In genomic region chr9:69457747-69458625, GRCm38 (mm10) we compare ENCODE assay signal across 8 mouse cellular contexts. TPM values are rescaled to one million over a fixed set of nuclear protein-coding genes. Genes with fewer than 3 reads are reported as not detected.
DNase-seq lines count a peak whose midpoint lies in the region; ATAC-seq and TF ChIP-seq lines count a peak whose summit lies in the region.

No protein-coding gene starts in this region.

- no peak for TF ChIP-seq EP300 in liver, postnatal 0 days (IDR thresholded peaks at IDR 0.05; ENCODE audit: low read depth)

- peak overlapping the region; percentile 54 for H3ac ChIP-seq in C2C12 (ENCODE audit: control insufficient read depth, insufficient read length, low read depth)

- peak overlapping the region; percentile 20; the same call in 1 of the 2 replicates for H3K9ac ChIP-seq in intestine, embryonic 16.5 days (ENCODE audit: low read depth, low read length)
- no peak overlapping the region for H3K9ac ChIP-seq in liver, postnatal 0 days (replicated peaks)
- no peak overlapping the region for H3K9ac ChIP-seq in stomach, embryonic 15.5 days

- peak; percentile 65 for ATAC-seq in intestine, embryonic 16.5 days
- ATAC-seq in liver, postnatal 0 days, result peak; percentile 45
- peak; percentile 11; the same call in 1 of the 2 replicates for ATAC-seq in stomach, embryonic 15.5 days (ENCODE audit: insufficient read depth, low FRiP score, low read depth)

- peaks cover 56% of the 10 kb centered on the region for H3K4me1 ChIP-seq in intestine, embryonic 16.5 days (ENCODE audit: control insufficient read depth, insufficient read depth, low read length)
- peaks cover 53% of the 10 kb centered on the region for H3K4me1 ChIP-seq in liver, postnatal 0 days (ENCODE audit: insufficient read depth)
- peaks cover 55% of the 10 kb centered on the region for H3K4me1 ChIP-seq in stomach, embryonic 15.5 days

- peaks cover 56% of the 10 kb centered on the region for H3K36me3 ChIP-seq in C2C12 (ENCODE audit: control insufficient read depth, insufficient read depth)
- H3K36me3 ChIP-seq in intestine, embryonic 16.5 days (ENCODE audit: control insufficient read depth, insufficient read depth, low read length), result 0 out of 2 replicates have a peak, but pooled peaks cover 2% of the 10 kb centered on the region
- H3K36me3 ChIP-seq in liver, postnatal 0 days (replicated peaks; ENCODE audit: insufficient read depth, low read length), result no peaks in the 10 kb centered on the region; the same call in 1 of the 2 replicates
- H3K36me3 ChIP-seq in stomach, embryonic 15.5 days, result 0 out of 2 replicates have a peak, but pooled peaks cover 9% of the 10 kb centered on the region

- peaks cover 89% of the 10 kb centered on the region for H3K79me2 ChIP-seq in C2C12 (ENCODE audit: control insufficient read depth, insufficient read depth)

- WGBS in intestine, embryonic 16.5 days, result 24% methylated on average over 14 of the region's 14 CpGs
- 38% methylated on average over 14 of the region's 14 CpGs for whole genome bisulfite sequencing in liver, postnatal 0 days (ENCODE audit: insufficient replicate concordance)
- WGBS in stomach, embryonic 15.5 days, result 22% methylated on average over 14 of the region's 14 CpGs

- TF ChIP-seq CTCF in C2C12 (IDR thresholded peaks at IDR 0.05; ENCODE audit: control insufficient read depth, insufficient read depth, insufficient read length), result no peak
- no peak for TF ChIP-seq CTCF in liver, postnatal 0 days (IDR thresholded peaks at IDR 0.05; ENCODE audit: low read depth)

- H3K4me3 ChIP-seq in C2C12 (ENCODE audit: insufficient read depth, poor library complexity, severe bottlenecking), result no peak overlapping the region
- peak overlapping the region; percentile 22 for H3K4me3 ChIP-seq in intestine, embryonic 16.5 days (ENCODE audit: low read length)
- no peak overlapping the region for H3K4me3 ChIP-seq in liver, postnatal 0 days (ENCODE audit: low read depth, low read length)
- peak overlapping the region; percentile 10; the same call in 1 of the 2 replicates for H3K4me3 ChIP-seq in stomach, embryonic 15.5 days (replicated peaks)

- H3K27ac ChIP-seq in intestine, embryonic 16.5 days (ENCODE audit: low read length), result peak overlapping the region; percentile 96
- H3K27ac ChIP-seq in liver, postnatal 0 days (ENCODE audit: low read depth), result peak overlapping the region; percentile 81
- H3K27ac ChIP-seq in stomach, embryonic 15.5 days, result peak overlapping the region; percentile 96

- peaks cover 80% of the 10 kb centered on the region for H3K79me3 ChIP-seq in C2C12 (ENCODE audit: low read depth)

- peak; percentile 86 for DNase-seq in adipocyte (ENCODE audit: low spot score)
- peak; percentile 68 to 85 for DNase-seq in gastrocnemius, postnatal 4 days (ENCODE audit: low spot score in 2 of 2)
- peak; percentile 43 for DNase-seq in liver, postnatal 0 days
- no peak for DNase-seq in layer of hippocampus, adult 9-10 months (ENCODE audit: low spot score)
- DNase-seq in cerebellum, adult 9-11 months, result no peak

- no peaks in the 10 kb centered on the region for H3K9me3 ChIP-seq in intestine, embryonic 16.5 days (ENCODE audit: control insufficient read depth, low read length)
- no peaks in the 10 kb centered on the region for H3K9me3 ChIP-seq in liver, postnatal 0 days (ENCODE audit: low read length)
- H3K9me3 ChIP-seq in stomach, embryonic 15.5 days, result no peaks in the 10 kb centered on the region

- H3K4me2 ChIP-seq in intestine, embryonic 16.5 days (ENCODE audit: low read depth, low read length), result peak overlapping the region; percentile 38
- H3K4me2 ChIP-seq in liver, postnatal 0 days (ENCODE audit: low read depth, low read length), result peak overlapping the region; percentile 18; the same call in 1 of the 2 replicates
- H3K4me2 ChIP-seq in stomach, embryonic 15.5 days, result peak overlapping the region; percentile 62

- H3K27me3 ChIP-seq in C2C12 (ENCODE audit: control insufficient read depth, insufficient read depth, insufficient read length), result no peaks in the 10 kb centered on the region
- H3K27me3 ChIP-seq in intestine, embryonic 16.5 days (replicated peaks; ENCODE audit: control insufficient read depth, insufficient read depth, low read length), result no peaks in the 10 kb centered on the region
- no peaks in the 10 kb centered on the region for H3K27me3 ChIP-seq in liver, postnatal 0 days (ENCODE audit: insufficient read depth, low read length)
- H3K27me3 ChIP-seq in stomach, embryonic 15.5 days (replicated peaks), result no peaks in the 10 kb centered on the region

TF ChIP-seq in C2C12, 6 proteins besides CTCF, POLR2A, EP300 and RAD21:
- TF ChIP-seq CEBPB (IDR thresholded peaks at IDR 0.05; ENCODE audit: low read depth) (no peak), FOSL1 (IDR thresholded peaks at IDR 0.05; ENCODE audit: insufficient read depth, low read length, poor library complexity, severe bottlenecking) (peak; percentile 53), MYOD1 (IDR thresholded peaks at IDR 0.05; ENCODE audit: control insufficient read depth, insufficient read length, low read depth) (no peak), MAX (IDR thresholded peaks at IDR 0.05) (peak; percentile 13)

RNA-seq across cellular contexts. Expression of gene Anxa2, which starts 4.6 kb away (rescaled TPM):
- 2,389 TPM for polyA plus RNA-seq in C2C12 (2012; fragmentation: generic; extraction: Trizol)
- 100 to 1,000 TPM; 342 to 392 TPM for total RNA-seq in gastrocnemius, postnatal 4 days (2021)
- 599 and 614 TPM in 2 replicates for polyA plus RNA-seq in intestine, embryonic 16.5 days (2015; fragmentation: Nextera tagmentation; extraction: Ambion mirVana)
- polyA plus RNA-seq in liver, postnatal 0 days (2015; fragmentation: Nextera tagmentation; extraction: Ambion mirVana), result 68.2 and 78.3 TPM in 2 replicates
- polyA plus RNA-seq in stomach, embryonic 15.5 days (2015; fragmentation: Nextera tagmentation; extraction: Ambion mirVana), result 866 and 946 TPM in 2 replicates

Comparison
In these comparisons a context has a peak if more than half of its experiments do, and no peak if none do; other contexts are left out.
1. H3K4me3 ChIP-seq: peak in intestine, embryonic 16.5 days (single experiment) and stomach, embryonic 15.5 days (single experiment); none in C2C12 (single experiment) and liver, postnatal 0 days (single experiment).
2. DNase-seq: peak in adipocyte (single experiment), gastrocnemius, postnatal 4 days (2 of 2) and liver, postnatal 0 days (single experiment); none in layer of hippocampus, adult 9-10 months (single experiment) and cerebellum, adult 9-11 months (single experiment).
3. ATAC-seq: peak in every context shown above with its lines; median percentile 65 in intestine, embryonic 16.5 days; 45 in liver, postnatal 0 days; 11 in stomach, embryonic 15.5 days.
4. Peak in every context shown above with its lines, with median percentiles within 50 percentile points of each other: H3K27ac ChIP-seq and H3K4me2 ChIP-seq.